Mouse (Mus musculus): ENCODE data around the gene Vwa7.
"Not testable (repeated sequence)": the region's sequence is repeated elsewhere in the genome, so short reads cannot be mapped to it uniquely, and the experiment has no call there.

The Vwa7 gene

DNA sequence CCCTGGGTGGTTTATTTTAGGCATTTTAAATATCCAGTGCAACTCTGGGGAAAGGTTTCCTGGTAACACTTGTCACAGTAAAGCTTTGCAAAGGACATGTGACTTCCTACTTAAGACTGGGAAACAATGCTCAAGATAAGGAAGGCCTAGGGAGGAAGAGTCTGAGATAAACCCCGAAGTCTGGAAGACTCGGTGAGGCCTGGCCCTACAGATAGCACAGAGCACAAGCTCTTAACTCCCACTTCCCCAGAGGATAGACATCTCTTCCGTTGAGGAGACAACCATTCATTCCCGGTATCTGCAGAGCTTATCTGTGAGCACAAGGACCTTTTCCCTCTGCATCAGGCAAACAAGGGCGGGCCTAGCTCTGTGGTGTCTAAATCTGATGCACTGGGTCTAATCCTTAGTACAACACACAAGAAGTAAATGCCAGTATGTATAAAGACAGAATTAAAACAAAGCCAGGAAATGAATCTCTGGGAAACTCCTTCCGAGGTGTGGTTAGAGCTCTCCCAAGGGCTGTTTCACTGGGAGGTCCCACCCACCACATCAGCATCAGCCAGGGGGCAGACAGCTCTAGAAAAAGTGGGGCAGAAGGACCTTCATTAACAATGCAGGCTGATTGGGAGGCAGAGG, 5.6 kb downstream of the Vwa7 start:
- DNase-seq (ENCODE audit: low spot score), result no peak

DNA sequence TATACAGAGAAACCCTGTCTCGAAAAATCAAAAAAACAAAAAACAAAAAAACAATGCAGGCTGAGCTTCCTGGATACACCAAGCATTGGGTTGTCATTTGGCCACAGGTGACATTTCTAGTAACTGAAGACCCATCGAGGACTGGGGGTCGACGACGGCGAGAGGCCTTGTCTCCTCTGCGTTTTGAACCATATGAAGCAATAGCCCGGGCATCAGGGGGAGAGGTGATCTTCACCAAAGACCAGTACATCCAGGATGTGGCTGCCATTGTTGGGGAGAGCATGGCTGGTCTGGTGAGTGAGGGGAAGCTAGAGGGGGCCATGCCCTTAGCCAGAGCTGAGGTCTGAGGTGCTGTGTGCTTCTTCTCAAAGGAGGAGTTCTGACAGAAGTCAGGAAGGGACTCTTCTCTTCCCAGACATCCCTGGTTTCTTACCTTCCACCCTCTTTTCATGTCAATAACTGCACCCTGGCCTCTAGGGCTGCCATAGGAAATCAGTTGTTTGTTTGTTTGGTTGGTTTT, 6.2 kb downstream of the Vwa7 start:
- DNase-seq (ENCODE audit: low spot score), result no peak

- DNase-seq (ENCODE audit: low spot score), result no peak
Measured at GRCm38 (mm10) chr17:35023221-35023620, 6.8 kb downstream of the Vwa7 start.

GRCm38 (mm10) chr17:35023756-35024155, 7.4 kb downstream of the Vwa7 start:
- DNase-seq (ENCODE audit: low spot score), result no peak

GRCm38 (mm10) chr17:35024261-35024660, 7.9 kb downstream of the Vwa7 start:
- DNase-seq (ENCODE audit: low spot score), result no peak

GRCm38 (mm10) chr17:35024691-35025488, 8.5 kb downstream of the Vwa7 start:
- DNase-seq (ENCODE audit: low spot score), result no peak

DNA sequence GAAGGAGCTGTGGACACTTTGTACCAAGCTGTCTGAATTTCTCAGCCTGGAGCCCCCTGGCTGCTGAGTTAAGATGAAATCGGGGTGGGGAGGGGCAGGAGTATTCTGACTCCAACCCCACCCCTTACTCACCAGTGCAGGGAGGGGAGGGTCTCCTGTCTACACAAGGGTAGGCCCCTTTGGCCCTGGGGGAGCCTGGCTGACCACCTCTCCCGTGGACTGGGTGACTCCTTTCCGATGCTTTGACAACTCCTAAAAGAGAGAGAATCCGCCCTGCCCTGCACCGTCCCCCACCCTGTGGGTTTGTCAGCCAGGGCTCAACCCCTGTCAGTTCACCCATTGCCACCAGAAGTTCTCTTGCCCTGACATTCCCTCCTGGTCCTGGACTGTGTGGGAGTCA, 9.8 kb downstream of the Vwa7 start:
- DNase-seq (ENCODE audit: low spot score), result no peak

- DNase-seq (ENCODE audit: low spot score), result no peak
Measured at GRCm38 (mm10) chr17:35027277-35028068, 11.1 kb downstream of the Vwa7 start, which contains the start of gene Sapcd1. Gene Sapcd1 (minus strand): TSS chr17:35028016.

DNA sequence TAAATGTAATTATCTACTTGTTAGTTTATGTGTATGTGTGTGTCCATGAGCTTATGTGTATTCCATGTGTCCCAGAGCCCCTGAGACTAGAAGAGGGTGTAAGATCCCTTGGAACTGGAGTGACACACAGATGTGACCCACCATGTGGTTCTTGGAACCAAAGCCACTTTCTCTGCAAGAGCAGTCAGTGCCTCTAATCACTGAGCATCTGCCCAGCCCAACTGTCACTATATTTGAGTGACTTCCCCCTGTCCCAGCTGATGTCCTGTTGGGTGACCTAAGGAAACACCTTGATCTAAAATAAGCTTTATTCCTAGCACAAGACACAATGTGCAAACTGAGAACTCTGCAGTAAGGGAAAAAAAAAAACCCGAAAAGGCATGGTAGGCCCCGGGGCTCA, 11.9 kb downstream of the Vwa7 start:
- DNase-seq (ENCODE audit: low spot score), result no peak

- DNase-seq (ENCODE audit: low spot score), result no peak
Measured at GRCm38 (mm10) chr17:35029691-35030532, 13.5 kb downstream of the Vwa7 start.

DNA sequence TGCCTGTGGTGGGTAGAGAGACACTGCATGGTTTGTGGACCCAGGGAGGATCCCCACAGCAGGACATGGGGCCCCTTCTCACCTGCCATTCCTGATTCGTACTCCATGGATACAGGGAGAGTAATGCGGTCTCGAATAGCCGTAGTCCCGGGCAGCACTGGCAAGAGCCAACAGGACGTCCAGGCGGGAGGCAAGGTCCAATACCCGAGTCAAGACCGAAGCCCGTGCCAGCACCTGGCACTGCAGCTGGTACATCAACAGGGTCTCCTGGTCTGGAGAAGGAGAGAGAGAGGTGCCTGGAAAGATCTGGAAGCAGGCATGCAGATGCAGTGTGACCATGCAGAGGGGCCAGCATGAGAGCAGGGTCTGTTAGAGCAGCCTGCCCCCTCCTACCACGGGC, 14.9 kb downstream of the Vwa7 start:
- no peak for DNase-seq (ENCODE audit: low spot score)

- DNase-seq (ENCODE audit: low spot score), result no peak
Measured at GRCm38 (mm10) chr17:35031880-35032279, 15.5 kb downstream of the Vwa7 start.

GRCm38 (mm10) chr17:35032323-35032870, 16.0 kb downstream of the Vwa7 start:
- DNase-seq (ENCODE audit: low spot score), result no peak

DNA sequence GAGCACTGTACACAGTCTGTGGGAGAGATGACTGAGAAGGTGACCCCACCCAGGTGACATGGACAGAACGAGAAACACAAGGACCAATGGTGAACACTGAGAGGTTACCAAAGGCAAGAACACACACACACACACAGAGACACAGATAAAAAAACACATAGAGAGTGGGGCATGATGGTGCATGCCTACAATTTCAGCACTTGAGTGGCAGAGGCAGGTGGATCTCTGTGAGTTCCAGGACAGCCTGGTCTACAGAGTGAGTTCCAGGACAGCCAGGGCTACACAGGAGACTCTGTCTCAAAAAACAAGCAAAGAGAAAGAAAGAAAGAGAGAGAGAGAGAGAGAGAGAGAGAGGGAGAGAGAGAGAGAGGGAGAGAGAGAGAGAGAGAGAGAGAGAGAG, 17.3 kb downstream of the Vwa7 start:
- not testable (repeated sequence) for DNase-seq (ENCODE audit: low spot score)

GRCm38 (mm10) chr17:35034896-35035295, 18.5 kb downstream of the Vwa7 start:
- no peak for DNase-seq (ENCODE audit: low spot score)

GRCm38 (mm10) chr17:35039121-35039873, 22.9 kb downstream of the Vwa7 start:
- no peak for DNase-seq (ENCODE audit: low spot score)

- DNase-seq (ENCODE audit: low spot score), result no peak
Measured at GRCm38 (mm10) chr17:35043794-35044193, 27.4 kb downstream of the Vwa7 start.

GRCm38 (mm10) chr17:35044904-35045806, 28.8 kb downstream of the Vwa7 start:
- no peak for DNase-seq (ENCODE audit: low spot score)
